Mouse (Mus musculus) embryonic fibroblast, embryonic 13.5 days (primary cell): ENCODE measurements around the gene Arfgap2.

Experiments used
- CTCF ChIP-seq: IDR thresholded peaks from 2 replicates; pipeline ENCODE4 v1.5.1; 2011; ENCODE audit warnings: mild to moderate bottlenecking, control low read depth, low read length, moderate library complexity, borderline replicate concordance; ENCODE audit not compliant: insufficient read depth
- POLR2A ChIP-seq: IDR thresholded peaks from 2 replicates; pipeline ENCODE4 v1.6.1; 2011; ENCODE audit warnings: low read depth, mild to moderate bottlenecking, control low read depth, low read length, moderate library complexity

- TF ChIP-seq CTCF (no peak), POLR2A (no peak)
These were observed 60.1 kb downstream of the Arfgap2 start for GRCm38 (mm10) chr2:91324761-91325421.
